Mouse (Mus musculus) stomach, embryonic 14.5 days (tissue): Measurements from ENCODE around the gene Mpzl2. TPM values are rescaled to one million over a fixed set of nuclear protein-coding genes. Genes with fewer than 3 reads are reported as not detected.

Source experiments
- ATAC-seq: fragments of 200-750 bp; cut with Nextera tagmentation; 2 replicates; pipeline ENCODE4 v1.8.0; 2017; ENCODE audit warnings: low read depth, moderate TSS enrichment; ENCODE audit not compliant: insufficient number of reproducible peaks, insufficient read depth, low FRiP score
- H3K27ac ChIP-seq: fragments of 300-500 bp; sonication (generic); 2 replicates; pipeline ENCODE4 v1.5.1; 2014; ENCODE audit warnings: mild to moderate bottlenecking, low read length, moderate library complexity, mixed read lengths
- H3K27me3 ChIP-seq: fragments of 300-500 bp; sonication (generic); 2 replicates; pipeline ENCODE4 v1.6.1; 2014; ENCODE audit warnings: low read length, control low read depth, mixed read lengths; ENCODE audit not compliant: control insufficient read depth, insufficient read depth
- H3K36me3 ChIP-seq: fragments of 300-500 bp; sonication (generic); 2 replicates; pipeline ENCODE4 v1.6.1; 2014; ENCODE audit warnings: mild to moderate bottlenecking, control low read depth, low read length, moderate library complexity, mixed read lengths; ENCODE audit not compliant: control insufficient read depth, insufficient read depth
- H3K4me1 ChIP-seq: fragments of 300-500 bp; sonication (generic); 2 replicates; pipeline ENCODE4 v1.6.1; 2014; ENCODE audit warnings: low read length, control low read depth, mixed read lengths; ENCODE audit not compliant: control insufficient read depth, insufficient read depth
- H3K4me2 ChIP-seq: fragments of 300-500 bp; sonication (generic); replicated peaks from 2 replicates; pipeline ENCODE4 v1.6.1; 2014; ENCODE audit warnings: low read depth, low read length, control low read depth
- H3K4me3 ChIP-seq: fragments of 300-500 bp; sonication (generic); 2 replicates; pipeline ENCODE4 v1.5.1; 2014; ENCODE audit warnings: low read depth, low read length, control low read depth
- H3K9ac ChIP-seq: fragments of 300-500 bp; sonication (generic); replicated peaks from 2 replicates; pipeline ENCODE4 v1.6.1; 2014; ENCODE audit warnings: low read depth, mild to moderate bottlenecking, control low read depth, low read length, moderate library complexity, mixed read lengths
- H3K9me3 ChIP-seq: fragments of 300-500 bp; sonication (generic); 2 replicates; pipeline ENCODE4 v1.6.1; 2016; ENCODE audit warnings: low read depth, low read length, control low read depth; ENCODE audit not compliant: control insufficient read depth
- WGBS: fragments of 180-500 bp; shearing (Covaris S2); extraction: QIAGEN DNeasy Blood & Tissue Kit; methylation state at CpG from one replicate; pipeline ENCODE4 v1.1.7; 2014; 5-methylcytosine and 5-hydroxymethylcytosine counted together
- polyA plus RNA-seq: library from polyadenylated mRNA; unstranded; fragments of >200 nt; fragmentation: Nextera tagmentation; extraction: Ambion mirVana; gene quantifications from 2 replicates; pipeline ENCODE4 v1.2.1, GENCODE M21; 2014

Gene Mpzl2
- polyA plus RNA-seq, 1 experiment from 2014 or later = 28.6 TPM

DNA sequence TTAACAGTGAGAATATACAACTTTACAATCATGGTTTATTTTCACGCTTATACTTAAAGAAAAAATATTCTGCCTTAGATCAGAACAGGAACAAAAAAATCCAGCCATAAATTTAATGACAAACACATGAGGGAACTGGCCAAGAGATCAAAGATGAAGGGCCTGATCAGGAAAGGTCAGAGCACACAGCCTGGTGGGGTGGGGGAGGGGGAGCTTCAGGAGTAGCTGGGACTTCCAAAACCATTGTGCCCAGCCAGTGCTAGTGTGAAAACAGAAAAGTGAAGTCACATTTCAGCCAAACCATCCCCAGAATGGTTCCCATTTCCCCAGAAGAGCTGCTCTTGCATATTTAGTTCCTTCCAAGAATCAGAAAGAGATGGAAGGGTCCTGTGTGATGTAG, 62.9 kb downstream of the Mpzl2 start:
- Histone ChIP-seq H3K4me1 (no peaks in the 10 kb centered on the region), H3K4me2 (no peak overlapping the region), H3K4me3 (no peak overlapping the region), H3K36me3 (no peaks in the 10 kb centered on the region), H3K27ac (no peak overlapping the region), H3K9ac (no peak overlapping the region), H3K27me3 (no peaks in the 10 kb centered on the region), H3K9me3 (no peaks in the 10 kb centered on the region)
- 86% methylated on average over 1 of the region's 1 CpGs for WGBS
- ATAC-seq = no peak

- ATAC-seq = peak; percentile 74; the same call in 1 of the 2 replicates
- Histone ChIP-seq H3K36me3 (no peaks in the 10 kb centered on the region), H3K4me3 (no peak overlapping the region), H3K4me2 (no peak overlapping the region), H3K27ac (no peak overlapping the region), H3K4me1 (no peaks in the 10 kb centered on the region), H3K9me3 (no peaks in the 10 kb centered on the region), H3K27me3 (no peaks in the 10 kb centered on the region), H3K9ac (no peak overlapping the region)
- WGBS = 54% methylated on average over 11 of the region's 11 CpGs
Measured at GRCm38 (mm10) chr9:45103211-45103979, 63.8 kb downstream of the Mpzl2 start.

Other genes with a start within 250 kb of the Mpzl2 start
- 3.2 and 3.5 TPM in 2 replicates for gene Tmem25, start 240.5 kb upstream of the Mpzl2 start, polyA plus RNA-seq
- gene Ttc36, start 236.7 kb upstream of the Mpzl2 start, polyA plus RNA-seq = 0.42 and 1.7 TPM in 2 replicates
- gene Kmt2a, start 158.5 kb upstream of the Mpzl2 start, polyA plus RNA-seq = 12.7 and 15.9 TPM in 2 replicates
- gene Atp5l, start 119.1 kb upstream of the Mpzl2 start, polyA plus RNA-seq = 667 and 745 TPM in 2 replicates
- 32.7 and 39.6 TPM in 2 replicates for gene Ube4a, start 74.2 kb upstream of the Mpzl2 start, polyA plus RNA-seq
- gene Cd3g, start 59.4 kb upstream of the Mpzl2 start, polyA plus RNA-seq = 0.33 TPM in 1 of 2 replicates, not detected in the other
- not detected in 2 replicates for gene Cd3d, start 58.0 kb upstream of the Mpzl2 start, polyA plus RNA-seq
- 0.41 TPM in 1 of 2 replicates, not detected in the other for gene Cd3e, start 30.2 kb upstream of the Mpzl2 start, polyA plus RNA-seq
- 3.1 and 4.6 TPM in 2 replicates for gene Mpzl3, start 15.4 kb downstream of the Mpzl2 start, polyA plus RNA-seq
- 2.8 and 4.2 TPM in 2 replicates for gene Jaml, start 39.4 kb downstream of the Mpzl2 start, polyA plus RNA-seq
- gene Scn2b, start 78.0 kb downstream of the Mpzl2 start, polyA plus RNA-seq = 3.6 and 5.5 TPM in 2 replicates
- 0.04 TPM in 1 of 2 replicates, not detected in the other for gene Scn4b, start 98.6 kb downstream of the Mpzl2 start, polyA plus RNA-seq
- 0.31 TPM in 1 of 2 replicates, not detected in the other for gene BC049352, start 142.2 kb downstream of the Mpzl2 start, polyA plus RNA-seq
- 19.2 and 20.5 TPM in 2 replicates for gene Tmprss4, start 164.3 kb downstream of the Mpzl2 start, polyA plus RNA-seq
- 1.1 and 1.5 TPM in 2 replicates for gene Il10ra, start 229.3 kb downstream of the Mpzl2 start, polyA plus RNA-seq